Mouse (Mus musculus) cerebellum, adult 8-10 months (tissue): ENCODE measurements at regions not wholly inside any gene's neighbourhood (a gene's known extent, or its start where the extent isn't known, plus 50 kb on each side); places are given as distances from the start of the nearest gene placed in this dataset.

ENCODE experiments used
- DNase-seq: peaks from one replicate; pipeline ENCODE4 v3.0.0; 2022

- no peak for DNase-seq
These were observed 148.8 kb downstream of the Ccser2 start for GRCm38 (mm10) chr14:36819826-36820225.

DNA sequence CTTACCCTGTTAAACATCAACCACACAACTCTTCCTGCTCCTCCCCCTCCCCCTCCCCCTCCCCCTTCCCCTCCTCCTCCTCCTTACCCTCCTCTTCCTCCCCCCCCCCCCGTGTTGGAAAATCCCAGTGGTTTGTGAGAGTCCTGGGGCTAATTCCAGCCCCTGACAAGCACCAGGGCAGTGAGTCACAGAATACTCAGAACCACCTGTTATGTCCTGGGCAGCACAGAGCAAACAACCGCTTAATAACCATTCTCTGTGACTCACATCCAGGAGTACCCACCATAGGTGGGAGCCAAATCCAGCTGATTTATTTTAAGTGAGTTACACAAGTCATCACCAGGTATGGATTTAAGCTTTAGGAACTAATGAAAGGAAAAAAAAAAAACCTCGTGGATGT lies 166.2 kb downstream of the Ccser2 start:
- DNase-seq: no peak

DNA sequence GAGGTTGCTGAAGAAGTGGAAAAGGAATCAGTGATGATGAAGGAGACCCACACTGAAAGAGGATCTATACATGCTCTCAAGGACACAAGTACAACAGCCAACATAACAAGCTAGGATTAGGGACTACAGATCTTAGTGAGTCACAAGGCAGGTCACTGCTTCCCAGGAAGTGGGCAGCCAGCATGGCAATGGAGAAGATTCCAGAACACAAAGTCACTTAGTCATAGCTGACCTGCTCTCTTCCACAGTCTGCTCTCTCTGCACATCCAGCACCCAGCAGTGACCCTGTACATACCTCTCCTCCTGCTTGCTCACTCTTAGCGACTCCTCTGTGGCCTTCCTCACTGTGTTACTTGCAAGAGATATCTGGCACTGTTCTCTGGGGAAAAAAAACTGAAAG lies 168.8 kb downstream of the Ccser2 start:
- DNase-seq: no peak

DNA sequence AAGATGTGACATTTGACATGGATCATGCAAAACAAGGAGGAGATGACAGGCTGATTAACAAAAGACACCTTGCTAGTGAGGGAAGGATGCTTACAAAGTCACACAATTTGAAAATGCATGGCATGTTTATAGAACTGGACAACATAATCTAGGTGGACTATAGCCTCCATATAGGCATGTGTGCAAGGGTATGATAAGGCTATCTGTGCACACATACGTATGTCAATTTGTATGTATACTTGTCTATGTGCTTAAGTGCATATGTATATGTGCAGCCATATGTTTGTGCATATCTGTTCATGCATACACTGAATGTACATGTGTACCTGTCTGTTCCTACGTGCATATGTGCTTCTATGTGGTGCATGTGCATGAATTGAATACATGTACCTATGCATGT lies 186.7 kb downstream of the Ccser2 start:
- no peak for DNase-seq

DNA sequence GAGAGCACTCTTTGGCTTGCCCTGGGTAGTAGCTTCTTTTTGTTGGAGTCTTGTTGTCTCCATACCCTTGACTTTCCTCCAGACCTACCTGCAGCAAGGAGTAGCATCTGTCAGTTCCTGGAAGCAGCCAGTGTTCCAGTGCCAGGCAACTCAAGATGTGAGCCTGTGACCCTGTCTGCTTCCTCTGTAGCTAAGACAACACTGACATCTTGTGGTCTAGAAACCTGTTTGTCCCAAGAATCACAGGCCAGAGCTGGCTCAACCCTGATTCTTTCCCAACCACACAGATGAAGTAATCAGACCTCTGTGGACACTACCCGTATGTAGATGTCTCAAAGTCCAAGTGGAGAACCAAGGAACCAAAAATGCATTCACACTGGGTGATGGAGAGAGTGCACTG lies 189.6 kb downstream of the Ccser2 start:
- peak; percentile 4 for DNase-seq

- DNase-seq: no peak
These were observed 194.2 kb downstream of the Ccser2 start for GRCm38 (mm10) chr14:36774349-36774748.

DNA sequence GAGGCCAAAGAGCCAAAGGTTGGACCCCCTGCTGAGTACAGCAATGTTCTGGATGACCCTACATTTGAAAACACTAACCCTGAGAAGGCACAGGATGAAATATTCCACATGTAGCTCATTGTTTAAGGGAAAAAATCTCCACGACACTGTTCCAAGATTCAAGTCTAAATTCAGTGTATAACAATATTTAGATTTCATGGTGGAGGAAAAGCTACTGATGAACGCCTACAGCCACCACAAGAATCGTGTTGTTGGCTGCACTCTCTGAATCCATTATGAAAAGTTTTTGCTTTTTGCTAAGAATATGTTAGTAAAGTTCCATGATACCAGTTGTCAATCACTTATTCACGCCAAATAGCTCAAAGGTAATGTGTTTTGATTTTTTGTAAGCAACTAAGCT lies 204.2 kb downstream of the Ccser2 start:
- DNase-seq: no peak

- DNase-seq: no peak
These were observed 212.5 kb downstream of the Ccser2 start for GRCm38 (mm10) chr14:36756056-36756455.

DNA sequence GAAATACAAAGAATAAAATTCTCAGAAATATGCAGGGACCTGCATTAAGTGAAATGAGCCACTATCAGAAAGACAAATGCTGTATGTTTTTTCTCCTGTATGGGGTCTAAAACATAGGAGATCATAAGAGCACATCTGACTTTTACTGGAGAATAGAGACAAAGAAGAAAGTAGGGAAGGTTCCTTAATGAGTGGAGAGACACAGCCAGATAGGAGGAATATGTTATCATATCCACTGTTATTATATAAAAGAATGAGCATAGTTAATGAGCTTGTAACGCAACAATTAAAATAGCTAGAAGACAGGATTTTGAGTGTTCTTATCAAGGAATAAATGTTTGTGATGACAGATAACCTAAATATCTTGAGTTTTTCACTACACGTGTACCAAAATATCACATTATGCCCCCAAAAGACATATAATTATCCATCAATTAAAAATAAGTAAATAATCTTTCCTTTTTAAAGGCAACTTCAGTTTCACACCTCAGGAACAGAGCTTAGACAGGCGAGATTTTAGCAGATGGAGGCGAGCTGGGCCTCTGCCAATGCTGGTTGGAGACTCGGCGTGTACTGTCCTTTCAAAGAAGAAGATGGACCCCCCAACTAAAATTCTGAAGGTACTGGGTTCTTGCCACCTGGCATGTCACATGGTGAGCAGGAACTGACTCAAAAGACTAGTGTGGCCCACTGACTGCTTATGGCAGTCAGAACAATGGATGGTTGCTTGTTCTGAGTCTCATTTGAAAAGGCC lies 220.3 kb downstream of the Ccser2 start:
- no peak for DNase-seq

- no peak for DNase-seq
These were observed 237.5 kb downstream of the Ccser2 start for GRCm38 (mm10) chr14:36731095-36731494.

GRCm38 (mm10) chr14:36726092-36726491 lies 242.5 kb downstream of the Ccser2 start:
- DNase-seq: no peak

DNA sequence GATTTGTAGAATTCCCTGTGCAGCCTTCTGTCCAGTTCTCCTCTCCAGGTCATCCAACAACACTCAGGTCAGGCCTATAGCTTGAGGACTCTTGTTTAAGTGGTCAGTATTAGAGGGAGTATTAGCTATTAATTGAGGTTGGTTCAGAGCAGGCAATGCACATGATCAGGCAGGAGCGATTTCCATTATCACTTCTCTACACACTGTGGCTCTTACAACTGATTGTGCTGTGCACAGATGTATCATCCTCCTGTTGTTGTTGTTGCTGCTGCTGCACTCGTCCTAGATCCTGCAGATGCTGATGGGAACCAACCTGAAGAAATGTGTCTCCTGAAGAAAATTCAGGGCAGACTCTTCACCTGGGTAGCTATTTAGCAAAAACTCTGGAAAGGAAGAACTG lies 252.9 kb downstream of the Ccser2 start:
- DNase-seq: no peak

DNA sequence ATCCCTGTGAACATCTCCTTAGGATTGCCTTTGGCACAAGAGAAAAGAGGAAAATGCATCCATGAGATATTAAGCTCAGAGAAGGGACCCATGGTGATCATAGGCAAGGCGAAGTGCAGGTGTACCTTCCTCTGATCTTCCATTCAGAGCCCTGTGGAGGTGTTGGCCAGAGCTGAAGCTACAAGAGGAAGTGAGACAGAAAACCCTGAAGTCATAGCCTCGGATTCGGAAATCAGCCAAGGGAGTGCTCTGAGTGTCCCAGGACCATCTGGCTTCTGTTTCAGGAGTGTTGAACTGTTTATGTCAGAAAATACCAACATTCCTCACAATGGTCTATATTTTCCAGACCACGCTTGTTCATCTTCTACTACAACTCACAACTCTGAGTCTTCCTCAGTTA lies 271.6 kb downstream of the Ccser2 start:
- DNase-seq: peak; percentile 18

GRCm38 (mm10) chr14:36691958-36692357 lies 276.6 kb downstream of the Ccser2 start:
- DNase-seq: no peak

GRCm38 (mm10) chr14:36691018-36691417 lies 277.6 kb downstream of the Ccser2 start:
- no peak for DNase-seq

- no peak for DNase-seq
These were observed 309.8 kb downstream of the Ccser2 start for GRCm38 (mm10) chr14:36658678-36659263.

GRCm38 (mm10) chr14:36658193-36658592 lies 310.4 kb downstream of the Ccser2 start:
- DNase-seq: no peak

GRCm38 (mm10) chr14:36652982-36653557 lies 315.5 kb downstream of the Ccser2 start:
- DNase-seq: peak; percentile 4

DNA sequence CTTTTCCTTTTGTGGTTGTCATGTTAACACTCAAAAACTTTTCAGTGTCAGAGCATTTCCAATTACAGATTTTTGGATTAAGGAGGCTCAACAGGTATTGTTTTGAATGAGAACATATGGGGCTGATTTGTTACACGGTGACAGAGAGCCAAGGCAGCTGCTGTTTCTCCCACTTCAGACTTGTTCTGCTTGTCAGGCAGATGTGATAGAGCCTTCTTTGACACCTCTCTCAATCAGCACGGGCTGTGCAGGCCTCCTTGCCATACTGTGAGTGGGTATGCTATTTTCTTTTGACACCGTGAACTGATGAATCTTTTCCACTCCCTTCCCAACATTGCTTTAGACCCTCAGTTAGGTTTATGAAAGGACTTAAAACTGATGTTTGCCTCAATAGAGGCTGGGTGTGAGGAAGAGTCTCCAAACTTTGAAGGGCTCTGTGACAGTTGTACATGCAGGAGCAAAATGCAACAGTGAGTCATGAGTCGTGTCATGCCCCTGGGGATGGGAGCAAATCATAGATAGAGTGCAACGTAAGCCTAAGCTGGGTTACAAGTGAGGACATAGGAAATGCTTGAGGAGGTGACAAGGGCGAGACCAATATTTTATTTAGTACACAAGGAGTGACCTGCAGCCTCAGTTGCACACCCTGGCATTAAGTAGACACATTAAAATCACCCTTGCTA lies 317.4 kb downstream of the Ccser2 start:
- no peak for DNase-seq

DNA sequence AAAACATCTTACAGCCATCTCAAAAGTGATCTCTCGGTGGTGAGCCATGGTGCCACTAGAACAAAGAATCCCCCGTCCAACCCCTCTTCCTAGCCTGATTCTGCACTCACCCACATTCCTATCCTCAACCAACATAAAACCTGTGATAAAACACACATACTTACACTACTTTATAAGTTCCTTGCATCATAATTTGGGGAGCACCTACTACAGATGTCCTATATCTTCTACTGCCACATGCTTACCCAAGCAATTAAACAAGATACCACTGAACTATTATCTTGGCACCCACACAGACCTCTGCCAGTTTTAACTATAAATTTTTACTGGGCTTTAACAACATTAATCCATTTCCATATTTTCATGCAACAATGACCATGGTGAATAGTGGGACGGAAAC lies 321.9 kb downstream of the Ccser2 start:
- no peak for DNase-seq

DNA sequence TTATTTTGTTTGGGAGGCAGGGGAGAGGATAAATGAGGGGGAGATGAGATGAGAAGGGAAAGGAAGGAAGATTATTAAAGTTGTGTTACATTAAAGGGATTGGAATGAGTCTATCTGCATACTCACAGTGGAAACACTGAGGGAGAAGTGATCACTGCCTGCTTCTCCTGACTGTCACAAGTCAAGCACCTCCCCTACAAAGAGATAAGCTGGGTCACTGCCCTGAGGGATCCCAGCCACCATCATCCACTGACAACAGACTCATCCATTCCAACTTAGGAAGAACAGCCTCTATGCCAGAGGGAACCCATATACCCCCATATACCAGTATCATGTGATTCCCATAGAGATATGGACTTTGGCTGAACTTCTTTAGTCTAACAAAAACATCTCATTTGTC lies 322.3 kb downstream of the Ccser2 start:
- DNase-seq: no peak

GRCm38 (mm10) chr14:36624822-36625221 lies 343.8 kb downstream of the Ccser2 start:
- no peak for DNase-seq

DNA sequence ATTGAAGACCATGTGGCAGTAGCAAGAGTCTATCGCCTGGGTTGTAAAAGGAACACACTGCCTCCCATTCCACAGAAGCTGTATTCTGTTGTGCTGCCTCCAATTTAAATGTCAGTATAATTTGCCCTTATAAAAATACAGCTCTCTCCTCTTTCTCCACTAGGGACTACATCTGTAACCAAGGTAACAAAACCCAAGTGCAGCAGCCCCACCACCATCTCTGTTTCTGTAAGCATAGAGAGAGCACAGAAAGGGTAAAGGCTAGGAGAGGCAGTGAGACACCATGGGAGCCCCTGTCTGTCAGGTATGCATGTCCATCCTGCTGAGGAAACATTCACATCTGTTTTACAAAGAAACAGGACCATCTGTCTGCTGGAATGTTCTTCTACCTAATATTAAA lies 344.4 kb downstream of the Ccser2 start:
- DNase-seq: no peak

- DNase-seq: no peak
These were observed 345.5 kb downstream of the Ccser2 start for GRCm38 (mm10) chr14:36623036-36623435.
